Mouse (Mus musculus) midbrain, embryonic 15.5 days (tissue): ENCODE measurements around the gene Uba1. TPM values are rescaled to one million over a fixed set of nuclear protein-coding genes. Genes with fewer than 3 reads are reported as not detected.
"Not testable (repeated sequence)": the region's sequence is repeated elsewhere in the genome, so short reads cannot be mapped to it uniquely, and the experiment has no call there.

ENCODE experiments used
- ATAC-seq: fragments of 200-750 bp; cut with Nextera tagmentation; replicated peaks from 2 replicates; pipeline ENCODE4 v1.8.0; 2017; ENCODE audit warnings: moderate TSS enrichment
- H3K27ac ChIP-seq: fragments of 300-500 bp; sonication (generic); 2 replicates; pipeline ENCODE4 v1.5.1; 2015; ENCODE audit warnings: mild to moderate bottlenecking, inconsistent platforms
- H3K27me3 ChIP-seq: fragments of 300-500 bp; sonication (generic); replicated peaks from 2 replicates; pipeline ENCODE4 v1.6.1; 2015; ENCODE audit warnings: inconsistent platforms
- H3K36me3 ChIP-seq: fragments of 300-500 bp; sonication (generic); replicated peaks from 2 replicates; pipeline ENCODE4 v1.6.1; 2015; ENCODE audit warnings: inconsistent platforms
- H3K4me1 ChIP-seq: fragments of 300-500 bp; sonication (generic); 2 replicates; pipeline ENCODE4 v1.6.1; 2015; ENCODE audit warnings: inconsistent platforms
- H3K4me2 ChIP-seq: fragments of 300-500 bp; sonication (generic); 2 replicates; pipeline ENCODE4 v1.6.1; 2015; ENCODE audit warnings: inconsistent platforms, mild to moderate bottlenecking, moderate library complexity
- H3K4me3 ChIP-seq: fragments of 300-500 bp; sonication (generic); 2 replicates; pipeline ENCODE4 v1.5.1; 2015; ENCODE audit warnings: mild to moderate bottlenecking, inconsistent platforms
- H3K9ac ChIP-seq: fragments of 300-500 bp; sonication (generic); 2 replicates; pipeline ENCODE4 v1.6.1; 2015; ENCODE audit warnings: mild to moderate bottlenecking, inconsistent platforms
- H3K9me3 ChIP-seq: fragments of 300-500 bp; sonication (generic); 2 replicates; pipeline ENCODE4 v1.6.1; 2016; ENCODE audit warnings: inconsistent platforms
- WGBS: fragments of 180-500 bp; shearing (Covaris S2); methylation state at CpG from one replicate; pipeline ENCODE4 v1.1.7; 2015; ENCODE audit warnings: mixed read lengths; 5-methylcytosine and 5-hydroxymethylcytosine counted together
- polyA plus RNA-seq: library from polyadenylated mRNA; unstranded; fragments of >200 nt; fragmentation: Nextera tagmentation; extraction: Ambion mirVana; gene quantifications from 2 replicates; pipeline ENCODE4 v1.2.1, GENCODE M21; 2015

Uba1 gene
- polyA plus RNA-seq, 1 experiment from 2014 or later, result 423 TPM

- H3K27ac ChIP-seq, result peak within 1 kb of the TSS; percentile 92
- 27% methylated on average over 16 of the region's 16 CpGs for WGBS
- peaks cover 21% of the 10 kb centered on the region for H3K4me1 ChIP-seq
- peak; percentile 96 for ATAC-seq
- peak within 1 kb of the TSS; percentile 58 for H3K4me3 ChIP-seq
- H3K4me2 ChIP-seq, result peak within 1 kb of the TSS; percentile 62
- H3K9ac ChIP-seq, result peak within 1 kb of the TSS; percentile 74
- H3K9me3 ChIP-seq, result no peaks in the 10 kb centered on the region
- H3K36me3 ChIP-seq, result peaks cover 3% of the 10 kb centered on the region; the same call in 1 of the 2 replicates
- H3K27me3 ChIP-seq, result no peaks in the 10 kb centered on the region
These were observed 29.5 kb downstream of the Uba1 start, which contains the start of gene Cdk16 for GRCm38 (mm10) chrX:20687519-20688067. Gene Cdk16 (plus strand): TSS chrX:20687954.

GRCm38 (mm10) chrX:20688068-20688547 lies 30.0 kb downstream of the Uba1 start:
- Histone ChIP-seq H3K4me1 (peaks cover 21% of the 10 kb centered on the region), H3K9me3 (no peaks in the 10 kb centered on the region), H3K36me3 (no peaks in the 10 kb centered on the region; the same call in 1 of the 2 replicates), H3K9ac (peak overlapping the region; percentile 74), H3K4me2 (peak overlapping the region; percentile 62), H3K27ac (peak overlapping the region; percentile 92), H3K4me3 (peak overlapping the region; percentile 58), H3K27me3 (no peaks in the 10 kb centered on the region)
- ATAC-seq, result peak; percentile 94
- 21% methylated on average over 33 of the region's 33 CpGs for WGBS

- H3K27ac ChIP-seq, result peak overlapping the region; percentile 92
- ATAC-seq, result peak; percentile 55
- H3K4me1 ChIP-seq, result peaks cover 21% of the 10 kb centered on the region
- no peaks in the 10 kb centered on the region; the same call in 1 of the 2 replicates for H3K36me3 ChIP-seq
- H3K27me3 ChIP-seq, result no peaks in the 10 kb centered on the region
- peak overlapping the region; percentile 58 for H3K4me3 ChIP-seq
- peak overlapping the region; percentile 74 for H3K9ac ChIP-seq
- peak overlapping the region; percentile 62 for H3K4me2 ChIP-seq
- no peaks in the 10 kb centered on the region for H3K9me3 ChIP-seq
- 20% methylated on average over 22 of the region's 35 CpGs for WGBS
These were observed 30.5 kb downstream of the Uba1 start for GRCm38 (mm10) chrX:20688615-20689014.

GRCm38 (mm10) chrX:20691566-20691965 lies 33.4 kb downstream of the Uba1 start:
- 75% methylated on average over 3 of the region's 3 CpGs for WGBS

GRCm38 (mm10) chrX:20692616-20693015 lies 34.5 kb downstream of the Uba1 start:
- peaks cover 18% of the 10 kb centered on the region for H3K4me1 ChIP-seq
- H3K4me3 ChIP-seq, result no peak overlapping the region
- no peaks in the 10 kb centered on the region for H3K9me3 ChIP-seq
- no peaks in the 10 kb centered on the region for H3K36me3 ChIP-seq
- H3K27ac ChIP-seq, result no peak overlapping the region
- no peak for ATAC-seq
- H3K9ac ChIP-seq, result no peak overlapping the region
- no peak overlapping the region for H3K4me2 ChIP-seq
- 67% methylated on average over 1 of the region's 1 CpGs for WGBS
- no peaks in the 10 kb centered on the region for H3K27me3 ChIP-seq

More at GRCm38 (mm10) chrX:20691566-20691965, 33.4 kb downstream of the Uba1 start:
- Histone ChIP-seq H3K27me3 (no peaks in the 10 kb centered on the region), H3K36me3 (no peaks in the 10 kb centered on the region), H3K9me3 (no peaks in the 10 kb centered on the region), H3K4me3 (no peak overlapping the region), H3K27ac (no peak overlapping the region), H3K4me2 (no peak overlapping the region), H3K9ac (no peak overlapping the region), H3K4me1 (peaks cover 21% of the 10 kb centered on the region)
- no peak for ATAC-seq

GRCm38 (mm10) chrX:20695842-20696241 lies 37.7 kb downstream of the Uba1 start:
- ATAC-seq, result no peak
- no peak overlapping the region for H3K27ac ChIP-seq
- no peaks in the 10 kb centered on the region for H3K9me3 ChIP-seq
- H3K4me1 ChIP-seq, result 0 out of 2 replicates have a peak, but pooled peaks cover 3% of the 10 kb centered on the region
- H3K4me2 ChIP-seq, result no peak overlapping the region
- 85% methylated on average over 4 of the region's 4 CpGs for WGBS
- H3K9ac ChIP-seq, result no peak overlapping the region
- no peaks in the 10 kb centered on the region for H3K36me3 ChIP-seq
- H3K27me3 ChIP-seq, result no peaks in the 10 kb centered on the region
- H3K4me3 ChIP-seq, result no peak overlapping the region

- no peaks in the 10 kb centered on the region for H3K27me3 ChIP-seq
- H3K4me1 ChIP-seq, result no peaks in the 10 kb centered on the region
- peak within 1 kb of the TSS; percentile 67 for H3K9ac ChIP-seq
- H3K4me2 ChIP-seq, result peak within 1 kb of the TSS; percentile 48
- peak within 1 kb of the TSS; percentile 88 for H3K27ac ChIP-seq
- no peaks in the 10 kb centered on the region for H3K9me3 ChIP-seq
- no peaks in the 10 kb centered on the region for H3K36me3 ChIP-seq
- 26% methylated on average over 32 of the region's 32 CpGs for WGBS
- peak; percentile 91 for ATAC-seq
- H3K4me3 ChIP-seq, result peak within 1 kb of the TSS; percentile 68
These were observed 45.7 kb downstream of the Uba1 start, which contains the start of gene Usp11 for GRCm38 (mm10) chrX:20703741-20704290. Gene Usp11 (plus strand): TSS chrX:20703906.

- H3K4me3 ChIP-seq, result peak overlapping the region; percentile 68
- no peaks in the 10 kb centered on the region for H3K9me3 ChIP-seq
- 23% methylated on average over 32 of the region's 32 CpGs for WGBS
- ATAC-seq, result peak; percentile 92
- no peaks in the 10 kb centered on the region for H3K27me3 ChIP-seq
- no peaks in the 10 kb centered on the region for H3K36me3 ChIP-seq
- H3K27ac ChIP-seq, result peak overlapping the region; percentile 88
- H3K4me2 ChIP-seq, result peak overlapping the region; percentile 48
- no peaks in the 10 kb centered on the region for H3K4me1 ChIP-seq
- H3K9ac ChIP-seq, result peak overlapping the region; percentile 67
These were observed 46.4 kb downstream of the Uba1 start for GRCm38 (mm10) chrX:20704295-20705082.

- Histone ChIP-seq H3K36me3 (no peaks in the 10 kb centered on the region), H3K4me1 (no peaks in the 10 kb centered on the region), H3K27ac (no peak overlapping the region), H3K9ac (no peak overlapping the region), H3K4me3 (peak overlapping the region; percentile 68), H3K4me2 (peak overlapping the region; percentile 48), H3K27me3 (no peaks in the 10 kb centered on the region), H3K9me3 (no peaks in the 10 kb centered on the region)
- WGBS, result 33% methylated on average over 3 of the region's 3 CpGs
- no peak for ATAC-seq
These were observed 46.9 kb downstream of the Uba1 start for GRCm38 (mm10) chrX:20705083-20705402.

- no peak overlapping the region for H3K4me3 ChIP-seq
- WGBS, result 79% methylated on average over 5 of the region's 5 CpGs
- H3K9me3 ChIP-seq, result no peaks in the 10 kb centered on the region
- no peak overlapping the region for H3K4me2 ChIP-seq
- no peaks in the 10 kb centered on the region for H3K4me1 ChIP-seq
- H3K36me3 ChIP-seq, result no peaks in the 10 kb centered on the region
- H3K9ac ChIP-seq, result no peak overlapping the region
- no peaks in the 10 kb centered on the region for H3K27me3 ChIP-seq
- no peak for ATAC-seq
- no peak overlapping the region for H3K27ac ChIP-seq
These were observed 70.6 kb downstream of the Uba1 start for GRCm38 (mm10) chrX:20728681-20729080.

- H3K36me3 ChIP-seq, H3K4me3 ChIP-seq, H3K4me1 ChIP-seq, H3K27ac ChIP-seq, H3K9ac ChIP-seq, H3K27me3 ChIP-seq, H3K4me2 ChIP-seq, ATAC-seq, H3K9me3 ChIP-seq: not testable (repeated sequence)
- 49% methylated on average over 10 of the region's 10 CpGs for WGBS
These were observed 71.9 kb downstream of the Uba1 start for GRCm38 (mm10) chrX:20730048-20730447.
